In the genomic region with DNA sequence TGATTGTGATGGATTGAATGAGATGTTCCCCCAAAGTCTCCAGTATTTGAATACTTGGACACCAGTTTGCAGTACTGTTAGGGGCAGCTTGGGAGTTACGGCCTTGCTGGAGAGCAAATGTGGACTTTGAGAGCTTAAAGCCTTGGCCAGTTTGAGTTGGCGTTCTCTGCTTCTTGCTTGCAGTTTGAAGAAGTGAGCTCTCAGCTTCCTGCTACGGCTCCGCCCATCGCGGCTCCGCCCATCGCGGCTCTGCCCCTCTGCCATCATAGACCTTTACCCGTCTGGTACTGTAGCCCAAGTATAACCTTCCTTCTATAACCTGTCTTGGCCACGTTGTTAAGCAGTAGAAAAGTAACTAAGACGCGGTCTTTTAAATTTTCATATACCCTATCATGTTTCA, we compare ENCODE assay signal across 8 mouse cellular contexts.
A peak's percentile ranks its signal among the peaks of the same experiment; 100 is the strongest.
DNase-seq lines count a peak whose midpoint lies in the region; ATAC-seq and TF ChIP-seq lines count a peak whose summit lies in the region.

No protein-coding gene starts in this region.

- TF ChIP-seq CTCF in thymus, adult 2 months (IDR thresholded peaks at IDR 0.05; ENCODE audit: borderline replicate concordance, control insufficient read depth, extremely low read depth, insufficient read depth, low read length, poor library complexity), result no peak

- no peaks in the 10 kb centered on the region for H3K9me3 ChIP-seq in heart, embryonic 15.5 days (replicated peaks)
- no peaks in the 10 kb centered on the region for H3K9me3 ChIP-seq in forebrain, embryonic 15.5 days

- H3K4me2 ChIP-seq in heart, embryonic 15.5 days, result peak overlapping the region; percentile 72
- H3K4me2 ChIP-seq in forebrain, embryonic 15.5 days (replicated peaks), result peak overlapping the region; percentile 51

- H3K27ac ChIP-seq in heart, embryonic 15.5 days, result no peak overlapping the region
- no peak overlapping the region for H3K27ac ChIP-seq in forebrain, embryonic 15.5 days (replicated peaks)
- no peak overlapping the region for H3K27ac ChIP-seq in thymus, adult 2 months (ENCODE audit: control insufficient read depth, insufficient read depth, low read length)

- peaks cover 18% of the 10 kb centered on the region for H3K4me1 ChIP-seq in heart, embryonic 15.5 days (replicated peaks)
- H3K4me1 ChIP-seq in forebrain, embryonic 15.5 days, result peaks cover 17% of the 10 kb centered on the region
- H3K4me1 ChIP-seq in thymus, adult 2 months (replicated peaks; ENCODE audit: control insufficient read depth, insufficient read depth, low read length), result peaks cover 7% of the 10 kb centered on the region

- 14% methylated on average over 13 of the region's 13 CpGs for WGBS in heart, embryonic 15.5 days
- WGBS in forebrain, embryonic 15.5 days, result 18% methylated on average over 13 of the region's 13 CpGs
- WGBS in thymus, adult 2 months, result 9% methylated on average over 13 of the region's 13 CpGs

- H3K36me3 ChIP-seq in heart, embryonic 15.5 days, result no peaks in the 10 kb centered on the region
- no peaks in the 10 kb centered on the region for H3K36me3 ChIP-seq in forebrain, embryonic 15.5 days
- H3K36me3 ChIP-seq in thymus, adult 2 months (ENCODE audit: control insufficient read depth, insufficient read depth, low read length), result no peaks in the 10 kb centered on the region

- ATAC-seq in heart, embryonic 15.5 days (replicated peaks; ENCODE audit: insufficient number of reproducible peaks, insufficient read depth, low FRiP score, low read depth), result no peak
- no peak for ATAC-seq in forebrain, embryonic 15.5 days (replicated peaks)

- H3K27me3 ChIP-seq in heart, embryonic 15.5 days, result no peaks in the 10 kb centered on the region
- no peaks in the 10 kb centered on the region for H3K27me3 ChIP-seq in forebrain, embryonic 15.5 days
- no peaks in the 10 kb centered on the region; the same call in 1 of the 2 replicates for H3K27me3 ChIP-seq in thymus, adult 2 months (ENCODE audit: control insufficient read depth, insufficient read depth, low read length)

- no peak for DNase-seq in heart, adult 8-10 months (ENCODE audit: low spot score)
- peak; percentile 50 for DNase-seq in kidney, postnatal 10 days
- peak; percentile 58 for DNase-seq in lung, postnatal 36 days
- DNase-seq in thymus, adult 2 months, result peak; percentile 37
- no peak for DNase-seq in left cerebral cortex, adult 8-10 months (ENCODE audit: low spot score in 2 of 2)
- no peak for DNase-seq in ovary, postnatal 10 days (ENCODE audit: low spot score)

- H3K9ac ChIP-seq in heart, embryonic 15.5 days, result peak overlapping the region; percentile 5; the same call in 1 of the 2 replicates
- no peak overlapping the region for H3K9ac ChIP-seq in forebrain, embryonic 15.5 days (replicated peaks)

- H3K4me3 ChIP-seq in heart, embryonic 15.5 days, result peak overlapping the region; percentile 38
- H3K4me3 ChIP-seq in forebrain, embryonic 15.5 days, result no peak overlapping the region
- no peak overlapping the region for H3K4me3 ChIP-seq in thymus, adult 2 months (ENCODE audit: control insufficient read depth, insufficient read depth, low read length)

- TF ChIP-seq POLR2A in thymus, adult 2 months (IDR thresholded peaks at IDR 0.05; ENCODE audit: control insufficient read depth, extremely low read depth, insufficient read depth, low read length, poor library complexity), result no peak

Comparison
In these comparisons a context has a peak if more than half of its experiments do, and no peak if none do; other contexts are left out.
1. DNase-seq: peak in kidney, postnatal 10 days (single experiment), lung, postnatal 36 days (single experiment) and thymus, adult 2 months (single experiment); none in heart, adult 8-10 months (single experiment), left cerebral cortex, adult 8-10 months (0 of 2) and ovary, postnatal 10 days (single experiment).